Mouse (Mus musculus) embryonic facial prominence, embryonic 11.5 days (tissue): Measurements from ENCODE around the gene Mgat4a. TPM values are rescaled to one million over a fixed set of nuclear protein-coding genes. Genes with fewer than 3 reads are reported as not detected.

Source experiments
- ATAC-seq: fragments of 200-750 bp; cut with Nextera tagmentation; replicated peaks from 2 replicates; pipeline ENCODE4 v1.8.0; 2017; ENCODE audit warnings: low read depth; ENCODE audit not compliant: insufficient number of reproducible peaks, low FRiP score, low TSS enrichment
- DNase-seq: peaks from one replicate; pipeline ENCODE4 v3.0.0-alpha.2; 2015; ENCODE audit warnings: low spot score
- H3K27ac ChIP-seq: fragments of 300-500 bp; sonication (generic); replicated peaks from 2 replicates; pipeline ENCODE4 v1.5.1; 2014; ENCODE audit warnings: mild to moderate bottlenecking, low read depth, low read length, control low read depth
- H3K27me3 ChIP-seq: fragments of 300-500 bp; sonication (generic); 2 replicates; pipeline ENCODE4 v1.6.1; 2014; ENCODE audit warnings: mild to moderate bottlenecking, low read length, moderate library complexity, mixed read lengths; ENCODE audit not compliant: control insufficient read depth, insufficient read depth
- H3K36me3 ChIP-seq: fragments of 300-500 bp; sonication (generic); replicated peaks from 2 replicates; pipeline ENCODE4 v1.6.1; 2014; ENCODE audit warnings: low read depth, mild to moderate bottlenecking, low read length, moderate library complexity, mixed read lengths; ENCODE audit not compliant: control insufficient read depth, insufficient read depth
- H3K4me1 ChIP-seq: fragments of 300-500 bp; sonication (generic); 2 replicates; pipeline ENCODE4 v1.6.1; 2014; ENCODE audit warnings: low read length, mixed read lengths; ENCODE audit not compliant: control insufficient read depth, insufficient read depth
- H3K4me2 ChIP-seq: fragments of 300-500 bp; sonication (generic); 2 replicates; pipeline ENCODE4 v1.6.1; 2014; ENCODE audit warnings: low read depth, mild to moderate bottlenecking, control low read depth, low read length, moderate library complexity
- H3K4me3 ChIP-seq: fragments of 300-500 bp; sonication (generic); 2 replicates; pipeline ENCODE4 v1.5.1; 2014; ENCODE audit warnings: low read depth, low read length, control low read depth
- H3K9ac ChIP-seq: fragments of 300-500 bp; sonication (generic); replicated peaks from 2 replicates; pipeline ENCODE4 v1.6.1; 2014; ENCODE audit warnings: mild to moderate bottlenecking, control low read depth, low read length
- H3K9me3 ChIP-seq: fragments of 300-500 bp; sonication (generic); replicated peaks from 2 replicates; pipeline ENCODE4 v1.6.1; 2016; ENCODE audit warnings: mild to moderate bottlenecking, low read length, inconsistent platforms, mixed read lengths; ENCODE audit not compliant: control insufficient read depth
- WGBS: fragments of 180-500 bp; shearing (Covaris S2); extraction: QIAGEN DNeasy Blood & Tissue Kit; methylation state at CpG from one replicate; pipeline ENCODE4 v1.1.7; 2014; 5-methylcytosine and 5-hydroxymethylcytosine counted together
- polyA plus RNA-seq: library from polyadenylated mRNA; unstranded; fragments of >200 nt; fragmentation: Nextera tagmentation; extraction: Ambion mirVana; gene quantifications from 2 replicates; pipeline ENCODE4 v1.2.1, GENCODE M21; 2014

The Mgat4a gene
- polyA plus RNA-seq, 1 experiment from 2014 or later, result 4.3 TPM

GRCm38 (mm10) chr1:37512961-37513431 lies 27.8 kb downstream of the Mgat4a start:
- no peaks in the 10 kb centered on the region for H3K4me1 ChIP-seq
- no peak overlapping the region for H3K4me3 ChIP-seq
- DNase-seq, result no peak
- no peaks in the 10 kb centered on the region for H3K9me3 ChIP-seq
- no peak overlapping the region for H3K4me2 ChIP-seq
- H3K27me3 ChIP-seq, result no peaks in the 10 kb centered on the region
- no peaks in the 10 kb centered on the region for H3K36me3 ChIP-seq
- H3K27ac ChIP-seq, result no peak overlapping the region
- ATAC-seq, result no peak
- no peak overlapping the region for H3K9ac ChIP-seq
- 83% methylated on average over 2 of the region's 2 CpGs for WGBS

GRCm38 (mm10) chr1:37512109-37512640 lies 28.6 kb downstream of the Mgat4a start:
- Histone ChIP-seq H3K9me3 (no peaks in the 10 kb centered on the region), H3K4me1 (no peaks in the 10 kb centered on the region), H3K4me2 (no peak overlapping the region), H3K27ac (no peak overlapping the region), H3K4me3 (no peak overlapping the region), H3K36me3 (no peaks in the 10 kb centered on the region), H3K27me3 (no peaks in the 10 kb centered on the region), H3K9ac (no peak overlapping the region)
- ATAC-seq (no peak), DNase-seq (no peak)
- WGBS, result 47% methylated on average over 5 of the region's 5 CpGs

GRCm38 (mm10) chr1:37510193-37510592 lies 30.6 kb downstream of the Mgat4a start:
- no peak overlapping the region for H3K9ac ChIP-seq
- no peak overlapping the region for H3K4me2 ChIP-seq
- H3K27me3 ChIP-seq, result no peaks in the 10 kb centered on the region
- ATAC-seq, result no peak
- no peak for DNase-seq
- no peaks in the 10 kb centered on the region for H3K9me3 ChIP-seq
- no peak overlapping the region for H3K27ac ChIP-seq
- WGBS, result 85% methylated on average over 3 of the region's 3 CpGs
- no peak overlapping the region for H3K4me3 ChIP-seq
- no peaks in the 10 kb centered on the region for H3K36me3 ChIP-seq
- no peaks in the 10 kb centered on the region for H3K4me1 ChIP-seq

GRCm38 (mm10) chr1:37509437-37509836 lies 31.4 kb downstream of the Mgat4a start:
- DNase-seq (no peak), ATAC-seq (no peak)
- WGBS, result 81% methylated on average over 5 of the region's 5 CpGs
- no peaks in the 10 kb centered on the region for H3K27me3 ChIP-seq
- H3K9me3 ChIP-seq, result no peaks in the 10 kb centered on the region
- H3K36me3 ChIP-seq, result no peaks in the 10 kb centered on the region
- no peak overlapping the region for H3K9ac ChIP-seq
- H3K4me2 ChIP-seq, result no peak overlapping the region
- no peak overlapping the region for H3K4me3 ChIP-seq
- H3K4me1 ChIP-seq, result no peaks in the 10 kb centered on the region
- H3K27ac ChIP-seq, result no peak overlapping the region

GRCm38 (mm10) chr1:37505348-37505730 lies 35.5 kb downstream of the Mgat4a start:
- H3K4me3 ChIP-seq, result no peak overlapping the region
- H3K9ac ChIP-seq, result no peak overlapping the region
- no peaks in the 10 kb centered on the region for H3K9me3 ChIP-seq
- no peak for DNase-seq
- 91% methylated on average over 9 of the region's 9 CpGs for WGBS
- no peak overlapping the region for H3K27ac ChIP-seq
- H3K4me1 ChIP-seq, result no peaks in the 10 kb centered on the region
- no peak for ATAC-seq
- H3K4me2 ChIP-seq, result no peak overlapping the region
- H3K36me3 ChIP-seq, result no peaks in the 10 kb centered on the region
- H3K27me3 ChIP-seq, result no peaks in the 10 kb centered on the region

GRCm38 (mm10) chr1:37504716-37505347 lies 36.0 kb downstream of the Mgat4a start:
- 72% methylated on average over 10 of the region's 10 CpGs for WGBS
- no peaks in the 10 kb centered on the region for H3K4me1 ChIP-seq

GRCm38 (mm10) chr1:37503656-37504055 lies 37.2 kb downstream of the Mgat4a start:
- no peak for DNase-seq
- H3K9me3 ChIP-seq, result no peaks in the 10 kb centered on the region
- no peak overlapping the region for H3K4me2 ChIP-seq
- no peaks in the 10 kb centered on the region for H3K36me3 ChIP-seq
- H3K4me1 ChIP-seq, result no peaks in the 10 kb centered on the region
- H3K27ac ChIP-seq, result no peak overlapping the region
- no peak overlapping the region for H3K4me3 ChIP-seq
- no peak for ATAC-seq
- 54% methylated on average over 4 of the region's 4 CpGs for WGBS
- no peak overlapping the region for H3K9ac ChIP-seq
- no peaks in the 10 kb centered on the region for H3K27me3 ChIP-seq

More at GRCm38 (mm10) chr1:37504716-37505347, 36.0 kb downstream of the Mgat4a start:
- H3K9ac ChIP-seq, result no peak overlapping the region
- no peaks in the 10 kb centered on the region for H3K27me3 ChIP-seq
- H3K4me3 ChIP-seq, result no peak overlapping the region
- DNase-seq (no peak), ATAC-seq (no peak)
- H3K27ac ChIP-seq, result no peak overlapping the region
- no peak overlapping the region for H3K4me2 ChIP-seq
- H3K9me3 ChIP-seq, result no peaks in the 10 kb centered on the region
- H3K36me3 ChIP-seq, result no peaks in the 10 kb centered on the region

- no peaks in the 10 kb centered on the region for H3K4me1 ChIP-seq
- H3K9me3 ChIP-seq, result no peaks in the 10 kb centered on the region
- ATAC-seq (no peak), DNase-seq (no peak)
- no peak overlapping the region for H3K27ac ChIP-seq
- H3K27me3 ChIP-seq, result no peaks in the 10 kb centered on the region
- H3K4me2 ChIP-seq, result no peak overlapping the region
- 92% methylated on average over 9 of the region's 9 CpGs for WGBS
- no peaks in the 10 kb centered on the region for H3K36me3 ChIP-seq
- H3K9ac ChIP-seq, result no peak overlapping the region
- H3K4me3 ChIP-seq, result no peak overlapping the region
Measured at GRCm38 (mm10) chr1:37502354-37502753, 38.5 kb downstream of the Mgat4a start.
